Mouse (Mus musculus): ENCODE data around the gene Zfp786. TPM values are rescaled to one million over a fixed set of nuclear protein-coding genes. Genes with fewer than 3 reads are reported as not detected.
"Not testable (repeated sequence)": the region's sequence is repeated elsewhere in the genome, so short reads cannot be mapped to it uniquely, and the experiment has no call there.

The Zfp786 gene
- polyA plus RNA-seq (2017; shearing (Covaris generic)), result not detected

DNA sequence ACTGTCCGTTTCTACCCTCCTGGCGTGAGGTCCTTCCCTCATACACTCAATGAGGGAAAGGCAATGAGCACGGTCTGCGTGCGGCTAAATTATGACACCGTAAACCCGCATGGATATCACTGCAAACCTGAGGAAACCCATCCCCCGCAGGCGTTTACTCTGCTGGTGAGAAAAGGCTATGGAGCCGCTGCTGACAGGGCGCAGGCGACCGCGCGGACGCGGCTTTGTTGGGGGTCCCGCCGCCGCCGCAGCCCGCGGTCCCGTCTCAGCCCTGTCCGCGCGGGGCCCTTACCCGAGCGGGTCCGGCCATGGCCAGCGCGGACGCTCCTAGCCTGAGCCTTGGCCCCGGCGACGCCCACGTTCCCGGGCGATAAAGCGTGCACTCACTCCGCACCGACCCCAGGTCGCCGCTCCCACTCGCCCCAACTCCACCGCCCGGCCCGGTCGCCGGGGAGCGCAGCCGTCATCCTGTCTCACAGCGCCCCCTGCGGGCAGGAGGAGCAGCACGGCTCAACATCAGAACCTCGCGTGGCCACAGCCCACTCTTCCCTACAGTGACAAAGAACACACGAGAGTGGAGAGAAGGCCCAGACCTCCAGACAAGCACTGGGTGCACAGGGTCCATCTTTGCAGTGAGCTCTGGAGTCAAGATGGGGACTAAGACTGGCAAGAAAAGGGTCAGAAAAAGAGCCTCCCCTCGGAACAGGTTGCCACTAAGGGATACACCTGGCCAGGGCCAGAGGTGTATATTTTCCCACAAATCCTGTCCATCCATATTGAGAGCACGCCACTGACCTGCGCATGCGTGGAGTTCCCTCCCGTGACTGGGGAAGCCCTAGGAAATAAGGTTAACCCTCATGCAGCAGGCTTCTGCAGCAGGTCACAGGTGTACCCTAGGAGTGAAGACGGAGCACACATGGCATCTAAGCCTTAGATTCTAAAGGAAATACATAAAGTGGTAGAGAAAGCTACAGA lies at the start of gene Zfp786:
TSS of gene Zfp786 (minus strand) at position 764 of the 975 bp plus-strand sequence.
- ATAC-seq, result peak; percentile 91

DNA sequence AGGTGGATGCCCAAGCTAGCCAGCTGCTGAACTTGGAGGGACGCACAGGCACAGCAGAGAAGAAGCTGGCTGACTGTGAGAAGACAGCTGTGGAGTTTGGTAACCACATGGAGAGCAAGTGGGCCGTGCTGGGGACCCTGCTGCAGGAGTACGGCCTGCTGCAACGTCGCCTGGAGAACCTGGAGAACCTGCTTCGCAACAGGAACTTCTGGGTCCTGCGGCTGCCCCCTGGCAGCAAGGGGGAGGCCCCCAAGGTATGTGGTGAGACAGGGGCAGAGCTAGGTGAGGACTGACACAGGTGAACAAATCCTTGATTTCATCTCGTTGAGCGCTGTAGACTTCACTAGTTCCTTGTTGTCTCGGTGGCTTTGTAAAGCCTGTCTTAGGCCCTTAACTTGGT lies 49.5 kb upstream of the Zfp786 start:
- ATAC-seq, result no peak

DNA sequence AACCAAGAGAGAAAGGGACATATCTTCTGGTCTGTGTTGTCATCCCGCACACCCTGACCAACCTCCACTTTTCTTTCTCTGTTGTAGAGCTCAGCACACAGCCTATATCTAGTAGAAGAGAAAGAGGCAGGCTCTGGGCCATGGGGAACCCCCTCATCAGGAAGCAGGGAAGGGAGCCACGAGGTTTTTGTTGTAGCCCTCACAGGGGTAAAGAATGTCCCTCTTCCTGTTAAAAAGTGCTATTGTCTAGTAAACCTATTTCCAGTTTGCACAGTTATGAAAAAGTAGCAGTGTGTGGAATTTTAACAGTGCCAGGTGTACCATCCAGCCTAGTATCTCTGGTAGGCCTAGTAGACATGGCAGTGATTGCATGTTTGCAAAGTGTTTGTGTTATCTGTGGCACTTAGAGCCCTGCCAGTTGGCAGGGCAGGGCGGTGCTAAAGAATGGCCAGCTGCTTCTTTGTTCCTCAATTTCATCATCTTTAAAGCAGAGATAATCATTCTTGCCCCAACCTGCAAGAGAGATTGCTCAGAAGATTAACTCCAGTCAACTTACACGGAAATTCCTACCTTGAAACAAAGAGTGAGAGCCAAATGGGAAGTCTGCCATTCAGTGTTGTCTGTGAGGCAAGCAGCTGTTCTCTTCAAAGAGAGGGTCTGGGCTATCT lies 48.5 kb upstream of the Zfp786 start:
- ATAC-seq, result no peak

DNA sequence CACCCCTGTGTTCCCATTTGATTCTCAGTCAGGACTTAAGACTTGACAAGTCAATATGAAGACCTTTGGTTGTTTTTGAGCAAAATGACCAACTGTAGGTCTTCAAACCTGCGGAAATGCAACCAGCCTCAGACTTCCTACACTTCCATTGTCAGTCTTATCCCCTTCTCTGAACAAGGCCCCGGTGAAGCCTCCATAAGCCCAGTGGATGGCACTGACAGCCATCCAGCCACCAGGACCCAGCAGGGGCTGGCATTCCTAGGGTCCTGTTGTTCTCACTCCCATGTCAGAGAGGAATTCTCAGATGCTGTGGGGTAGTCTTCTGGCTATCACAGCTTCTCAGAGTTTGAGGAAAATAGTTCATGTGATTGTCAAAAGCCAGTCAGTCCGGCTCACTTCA lies 47.9 kb upstream of the Zfp786 start:
- no peak for ATAC-seq

DNA sequence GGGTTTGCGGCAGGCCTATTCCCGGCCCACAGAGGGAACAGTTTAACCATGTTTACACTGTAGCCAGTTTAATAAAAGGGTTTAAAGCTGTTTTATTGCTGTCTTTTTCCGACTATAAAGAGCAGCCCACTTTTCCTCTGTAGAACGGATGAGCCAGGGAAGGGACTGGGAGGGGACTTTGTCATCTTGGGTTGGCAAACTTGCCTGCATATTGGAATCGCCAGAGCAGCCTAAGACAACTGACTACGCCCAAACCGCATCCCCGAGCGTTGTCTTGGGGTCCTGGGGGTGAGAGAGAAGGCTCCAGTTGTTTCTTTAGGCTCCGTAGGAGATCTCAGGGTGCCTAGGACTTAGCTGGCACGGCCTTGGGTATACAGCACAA lies 47.5 kb upstream of the Zfp786 start:
- peak; percentile 16 for ATAC-seq

DNA sequence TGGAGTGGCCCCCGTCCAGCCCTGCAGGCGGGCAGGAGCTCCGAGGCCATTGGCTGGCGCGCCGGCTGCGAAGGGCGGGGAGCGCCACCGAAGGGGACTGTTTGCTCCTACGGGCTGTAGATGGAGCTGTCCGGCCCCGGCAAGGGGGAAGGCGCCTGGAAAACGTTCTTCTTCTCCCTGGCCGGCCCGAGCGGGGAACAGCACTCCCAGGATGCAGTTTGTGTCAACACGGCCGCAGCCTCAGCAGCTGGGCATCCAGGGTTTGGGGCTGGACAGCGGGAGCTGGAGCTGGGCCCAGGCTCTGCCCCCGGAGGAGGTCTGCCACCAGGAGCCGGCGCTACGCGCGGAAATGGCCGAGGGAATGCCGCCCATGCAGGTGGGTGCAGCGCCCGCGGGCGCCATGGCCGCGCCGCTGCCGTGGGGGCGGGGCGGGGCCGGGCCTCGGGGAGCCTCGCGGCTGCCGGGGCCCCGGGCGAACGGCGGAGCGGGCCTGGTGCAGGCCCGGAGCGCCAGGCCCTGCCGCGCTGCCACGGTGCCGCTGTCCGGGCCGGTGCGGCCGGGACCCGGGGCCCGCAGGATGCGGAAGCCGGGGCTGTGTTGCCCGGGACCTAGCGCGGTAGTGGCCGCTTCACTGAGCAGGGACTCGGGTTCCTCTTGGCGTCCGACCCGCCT lies 46.9 kb upstream of the Zfp786 start:
- ATAC-seq, result peak; percentile 79

DNA sequence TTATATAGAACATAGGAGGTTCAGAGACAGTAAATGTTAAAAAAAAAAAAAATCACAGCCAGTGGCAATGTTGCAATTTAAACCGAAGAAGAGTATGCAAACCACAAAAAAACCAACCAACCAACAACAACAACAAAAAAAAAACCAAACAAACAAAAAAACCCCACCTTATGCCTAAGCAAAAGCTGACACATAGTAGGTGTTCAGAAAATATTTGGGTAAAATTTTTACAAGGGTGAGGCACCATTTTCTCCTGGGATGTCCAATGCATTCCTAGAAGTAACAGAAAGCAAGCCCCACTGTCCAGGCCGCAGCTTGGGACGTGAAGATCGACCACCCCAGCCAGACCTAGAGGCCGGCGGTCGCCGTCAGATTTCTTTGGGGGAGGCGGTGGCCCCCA lies 46.4 kb upstream of the Zfp786 start, which contains the start of gene Zfp282:
TSS of gene Zfp282 (plus strand) at position 147 of the 400 bp plus-strand sequence.
- peak; percentile 8 for ATAC-seq

DNA sequence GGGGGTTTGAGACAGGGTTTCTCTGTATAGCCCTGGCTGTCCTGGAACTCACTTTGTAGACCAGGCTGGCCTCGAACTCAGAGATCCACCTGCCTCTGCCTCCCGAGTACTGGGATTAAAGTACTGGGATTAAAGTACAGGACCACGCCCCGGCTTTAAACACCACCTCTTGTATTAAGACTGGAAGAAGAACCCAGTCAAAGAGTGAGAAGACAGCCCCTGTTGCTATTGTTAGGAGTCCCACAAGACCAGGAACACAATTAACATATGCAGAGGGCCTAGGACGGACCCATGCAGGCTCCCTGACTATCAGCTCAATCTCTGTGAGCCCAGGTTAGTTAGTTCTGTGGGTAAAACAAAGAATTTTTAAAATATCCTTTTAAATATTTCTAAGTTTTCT lies 41.6 kb upstream of the Zfp786 start:
- ATAC-seq, result no peak

DNA sequence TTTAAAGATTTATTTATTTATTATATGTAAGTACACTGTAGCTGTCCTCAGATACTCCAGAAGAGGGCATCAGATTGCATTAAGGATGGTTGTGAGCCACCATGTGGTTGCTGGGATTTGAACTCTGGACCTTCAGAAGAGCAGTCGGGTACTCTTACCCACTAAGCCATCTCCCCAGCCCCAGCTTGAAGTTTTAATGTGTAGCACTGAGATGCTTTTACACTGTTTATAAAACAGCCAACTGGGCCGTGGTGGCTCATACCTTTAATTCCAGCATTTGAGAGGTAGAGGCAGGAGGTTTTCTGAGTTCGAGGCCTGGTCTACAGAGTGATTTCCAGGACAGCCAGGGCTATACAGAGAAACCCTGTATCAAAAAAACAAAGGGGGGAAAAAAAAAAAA lies 27.1 kb upstream of the Zfp786 start:
- not testable (repeated sequence) for ATAC-seq

DNA sequence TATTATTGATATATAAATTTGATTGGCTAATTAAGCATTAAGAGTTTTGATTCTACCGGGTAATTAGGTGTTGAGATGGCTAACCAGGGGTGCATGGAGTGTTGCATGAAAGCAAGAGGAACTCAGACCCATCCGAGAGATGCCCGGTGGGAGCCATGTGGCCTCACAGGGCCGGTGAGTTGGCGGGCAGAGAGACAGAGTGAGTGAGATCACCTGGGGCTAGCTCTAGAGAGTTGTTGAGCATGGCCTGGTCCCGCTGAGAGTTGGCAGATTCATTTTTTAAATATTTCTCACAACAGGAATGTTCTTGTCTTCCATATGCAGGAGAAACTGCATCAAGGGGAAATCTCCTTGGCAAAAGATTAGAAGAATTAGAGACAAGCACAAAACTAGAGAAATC lies 26.6 kb upstream of the Zfp786 start:
- ATAC-seq, result no peak

DNA sequence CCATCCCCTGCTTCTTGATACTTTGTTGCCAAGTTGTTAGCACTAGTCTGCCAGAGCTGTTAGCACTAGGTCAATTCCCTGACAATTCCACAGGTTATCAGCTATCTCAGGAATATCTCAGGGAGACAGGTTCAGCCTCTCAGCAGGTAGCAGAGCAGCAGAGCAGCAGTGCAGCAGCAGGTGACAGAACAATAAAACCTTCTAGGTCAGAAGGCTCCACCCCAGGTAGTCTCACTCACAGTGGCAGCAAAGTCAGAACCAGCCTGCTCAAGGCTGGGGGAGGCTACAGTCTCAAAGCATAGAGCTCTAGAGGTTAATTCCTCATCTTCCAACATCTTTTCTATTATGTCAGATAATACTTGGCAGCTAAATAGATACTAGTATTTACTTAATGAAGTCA lies 15.1 kb upstream of the Zfp786 start:
- no peak for ATAC-seq

DNA sequence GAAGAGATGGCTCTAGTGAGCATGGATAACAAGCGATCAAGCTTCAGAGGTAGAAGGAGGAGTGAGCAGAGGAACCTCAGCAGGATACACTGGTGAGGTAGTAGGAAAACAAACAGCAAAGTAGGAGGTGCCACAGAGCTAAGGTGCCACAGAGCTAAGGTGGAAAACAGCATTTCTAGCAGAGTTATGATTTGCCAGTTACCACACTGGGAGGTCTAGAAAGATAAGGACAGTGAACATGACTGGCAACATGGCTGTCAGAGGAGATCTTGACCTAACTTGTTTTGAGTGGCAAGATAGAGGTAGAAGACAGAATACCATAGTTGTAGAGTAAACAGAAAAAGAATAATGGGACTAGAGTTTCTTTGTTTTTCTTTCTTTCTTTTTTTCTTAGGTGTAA lies 11.7 kb upstream of the Zfp786 start:
- no peak for ATAC-seq

DNA sequence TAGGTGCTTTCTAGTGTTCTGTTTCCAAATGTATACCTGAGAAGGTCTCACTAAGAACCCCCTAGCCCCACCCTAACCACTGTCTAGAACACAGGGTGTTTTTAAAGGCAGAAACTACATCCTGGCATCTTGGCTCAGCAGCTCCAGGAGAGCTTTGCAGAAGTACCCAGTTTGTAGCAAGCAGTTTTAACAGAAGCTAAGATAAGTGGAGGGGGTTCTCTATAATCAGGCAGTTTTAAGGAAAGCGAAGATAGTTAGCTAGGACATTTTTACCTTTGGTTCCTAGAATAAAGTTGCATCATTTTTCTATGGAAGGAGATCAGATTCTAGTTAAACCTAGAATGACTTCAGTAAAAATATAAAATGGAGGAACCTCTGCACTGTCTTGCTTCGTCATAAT lies 11.2 kb upstream of the Zfp786 start:
- ATAC-seq, result no peak

DNA sequence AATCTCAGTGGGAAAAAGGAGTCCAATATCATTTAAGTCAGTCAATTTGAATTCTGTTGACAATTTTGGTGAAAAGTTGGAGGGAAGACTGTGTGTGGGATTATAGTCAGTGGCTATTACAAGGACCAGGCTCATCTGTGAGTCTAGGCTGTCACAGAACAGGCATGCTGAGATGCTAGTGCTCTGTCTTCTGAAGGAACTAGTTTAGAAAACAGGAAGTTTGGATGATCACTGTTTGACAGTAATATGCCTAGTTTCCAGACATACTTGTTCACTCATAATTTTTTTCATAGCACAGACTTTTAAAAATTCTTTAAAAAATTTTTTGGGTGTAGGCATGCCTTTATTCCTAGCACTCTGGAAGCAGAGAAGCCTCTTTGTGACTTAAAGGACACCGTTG lies 10.4 kb upstream of the Zfp786 start:
- no peak for ATAC-seq

DNA sequence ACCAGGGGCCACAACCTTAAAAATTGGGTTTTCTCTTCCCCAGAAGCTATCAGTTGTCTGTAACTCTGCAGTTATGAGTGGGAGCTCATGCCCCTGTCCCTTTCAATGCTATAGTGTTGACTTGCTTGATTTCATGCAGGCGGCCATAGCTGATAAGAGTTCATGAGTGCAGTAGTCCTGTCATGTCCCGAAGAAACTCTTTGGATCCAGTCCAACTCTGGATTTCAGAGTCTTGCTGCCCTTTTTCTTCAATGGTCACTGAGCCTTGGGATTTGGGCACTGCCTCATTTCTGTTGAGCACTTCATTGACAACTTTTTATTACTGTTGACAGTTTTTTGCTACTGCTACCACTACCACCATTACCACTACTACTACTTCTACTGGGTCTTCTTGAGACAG lies 7.0 kb upstream of the Zfp786 start:
- no peak for ATAC-seq

DNA sequence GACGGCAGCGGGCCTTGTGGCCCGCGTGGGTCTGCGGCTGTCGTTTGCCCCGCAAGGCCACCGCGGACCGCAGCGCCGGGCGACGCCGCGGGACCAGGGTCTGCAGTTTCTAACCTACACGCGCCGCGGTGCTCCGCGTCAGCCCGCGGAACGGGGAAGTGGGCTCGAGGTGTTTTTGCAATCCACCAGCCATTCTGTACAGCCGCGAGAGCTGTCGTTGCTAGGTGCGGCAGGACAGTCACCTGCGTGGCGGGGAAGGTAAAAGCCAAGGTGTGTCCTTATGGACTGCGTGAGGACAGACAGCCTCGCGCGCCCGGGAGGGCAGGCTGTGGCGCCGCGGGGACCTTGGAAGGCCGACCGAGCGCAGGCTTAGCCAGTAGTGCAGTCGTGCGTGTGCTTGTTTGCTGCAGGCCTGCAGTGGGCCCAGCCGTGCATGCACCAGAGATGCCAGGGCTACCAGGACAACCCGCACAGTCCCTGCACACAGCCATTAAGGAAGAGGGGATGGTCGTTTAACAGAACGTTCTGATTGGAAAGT lies 5.4 kb upstream of the Zfp786 start:
- peak; percentile 44 for ATAC-seq

DNA sequence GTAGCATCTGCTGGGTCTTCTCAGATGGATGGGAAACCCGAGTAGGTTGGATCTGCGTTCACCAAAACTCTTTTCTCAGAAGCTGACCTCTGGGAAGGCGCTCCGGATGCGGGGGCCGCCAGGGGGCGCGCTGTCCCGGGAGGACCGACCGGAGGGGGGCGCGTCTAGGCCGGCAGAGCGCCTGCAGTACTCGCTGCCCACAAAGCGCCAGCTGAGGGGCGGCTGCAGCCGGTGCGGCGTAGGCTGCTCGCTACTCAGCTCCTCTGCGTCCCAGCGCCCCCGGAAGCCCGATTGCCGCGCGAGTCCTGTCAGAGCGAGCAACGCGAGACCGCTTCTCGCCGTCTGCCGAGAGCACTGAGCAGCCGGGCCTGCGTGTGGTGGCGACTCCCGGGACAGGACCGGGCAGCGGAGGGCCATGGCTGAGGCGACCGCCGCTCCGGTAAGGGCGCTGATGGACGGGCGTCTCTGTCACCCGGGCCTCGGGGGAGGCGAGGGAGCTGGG lies 4.9 kb upstream of the Zfp786 start, which contains the start of gene Zfp398:
TSS of gene Zfp398 (plus strand) at position 180 of the 502 bp plus-strand sequence.
- ATAC-seq, result peak; percentile 92

DNA sequence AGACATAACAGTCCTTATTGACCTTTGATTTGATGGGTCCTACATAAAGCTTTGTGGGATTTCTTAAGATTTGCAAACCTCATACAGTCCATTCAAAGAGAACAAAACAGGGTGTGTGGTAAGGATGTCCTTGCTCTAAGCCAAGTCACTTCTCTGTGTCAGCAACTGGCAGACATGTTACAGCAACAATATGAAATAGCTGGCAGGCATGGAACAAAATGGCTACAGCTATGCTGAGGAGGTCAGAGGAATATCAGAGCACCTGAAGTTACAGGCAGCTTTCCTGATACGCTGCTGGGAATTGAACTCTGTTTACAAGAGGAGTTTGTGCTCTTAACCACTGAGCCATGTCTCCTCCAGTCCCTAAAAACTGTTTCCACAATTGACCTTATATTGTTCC lies 1.6 kb upstream of the Zfp786 start:
- no peak for ATAC-seq

DNA sequence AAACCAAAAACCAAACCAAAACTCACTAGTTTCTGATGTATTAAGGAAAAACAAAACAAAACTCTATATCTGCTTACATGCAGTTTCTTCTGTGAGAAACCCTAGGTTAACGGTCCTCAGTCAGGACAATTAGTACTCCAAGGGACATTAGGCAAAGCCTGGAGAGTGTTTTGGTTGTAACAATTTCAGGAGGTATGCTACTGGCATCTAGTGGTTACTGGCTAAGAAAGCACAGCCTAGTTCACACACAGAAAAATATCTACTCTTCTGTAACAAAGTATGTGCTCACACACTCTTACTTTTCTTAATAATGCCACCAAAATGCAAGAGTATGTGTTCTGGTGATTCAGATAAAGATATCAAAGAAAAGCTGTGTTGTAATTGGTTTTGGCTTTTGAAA lies 1.7 kb downstream of the Zfp786 start:
- ATAC-seq, result no peak

DNA sequence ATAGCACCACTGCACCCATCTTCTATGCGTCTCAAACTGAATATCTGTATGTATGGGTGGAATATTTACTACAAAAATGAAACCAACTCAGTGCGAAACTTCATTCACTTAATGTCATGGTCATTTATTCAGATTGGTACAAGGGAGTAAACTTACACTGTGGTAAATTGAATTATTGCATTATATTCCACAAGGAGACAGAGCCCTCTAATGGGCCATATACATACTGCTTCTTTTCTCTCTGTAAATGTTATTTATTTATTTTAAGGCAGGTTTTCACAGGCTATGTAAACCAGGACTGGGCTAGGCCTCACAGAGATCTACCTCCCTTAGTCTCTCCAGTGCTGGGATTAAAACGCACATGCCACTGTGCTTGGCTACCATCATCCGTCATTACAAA lies 3.2 kb downstream of the Zfp786 start:
- ATAC-seq, result no peak

DNA sequence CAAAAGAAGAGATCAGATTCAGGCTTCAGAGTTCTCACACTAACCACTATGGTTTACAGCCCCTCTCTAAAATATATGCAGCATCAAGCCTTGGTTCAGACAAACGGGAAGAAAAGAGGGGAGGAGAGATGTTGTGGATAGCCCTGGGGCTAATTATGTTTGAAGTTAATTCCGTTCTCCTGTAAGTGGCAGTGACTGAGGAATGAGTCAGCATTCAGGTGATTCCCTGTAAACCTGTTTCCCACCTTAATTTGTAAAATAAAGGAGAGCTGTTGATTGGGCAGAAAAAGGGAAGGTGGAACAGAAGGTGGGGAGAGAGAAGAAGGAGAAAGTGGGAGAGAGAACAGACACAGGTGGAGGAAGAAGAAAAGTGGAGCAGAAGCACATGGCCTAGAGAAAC lies 6.4 kb downstream of the Zfp786 start:
- ATAC-seq, result no peak

DNA sequence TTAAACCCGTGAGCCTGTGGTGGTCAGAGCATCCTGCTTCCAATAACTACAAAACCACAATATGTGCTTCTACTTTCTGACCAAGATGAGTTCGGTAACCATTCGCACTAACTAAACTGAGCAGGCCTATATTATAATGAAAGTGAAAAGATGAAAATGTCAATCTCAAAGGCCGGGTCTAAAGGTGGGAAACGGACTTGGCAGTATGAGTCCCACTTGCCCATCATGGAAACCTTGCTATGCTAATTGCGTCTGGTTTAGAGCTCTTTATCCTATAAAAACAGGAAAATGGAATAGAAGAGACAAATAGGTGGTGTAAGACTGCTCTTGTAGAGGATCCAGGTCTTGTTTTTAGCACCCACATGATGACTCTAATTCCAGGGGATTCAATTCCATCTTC lies 8.9 kb downstream of the Zfp786 start:
- ATAC-seq, result no peak

DNA sequence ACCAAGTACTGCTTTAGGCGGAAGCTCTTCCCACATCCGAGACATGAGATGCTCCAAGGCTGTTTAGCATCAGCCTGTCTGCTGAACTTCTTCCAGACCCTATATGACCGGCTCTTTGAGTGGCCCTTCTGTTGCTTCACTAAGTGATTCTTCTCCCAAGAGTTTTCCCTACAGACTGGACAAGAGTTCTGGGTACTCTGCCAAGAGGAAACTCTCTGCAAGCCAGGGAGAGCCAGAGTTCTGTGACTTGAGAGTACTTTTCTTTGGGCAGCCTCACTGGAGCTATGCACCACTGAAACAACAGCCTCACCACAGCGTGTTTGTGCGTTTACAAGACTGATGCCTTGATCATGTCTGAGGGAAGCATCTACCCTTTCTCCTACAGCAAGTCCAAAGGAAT lies 9.4 kb downstream of the Zfp786 start:
- no peak for ATAC-seq

Measured in CD4-positive, CD25-positive, alpha-beta regulatory T cell, adult 4 months (primary cell).